Mouse (Mus musculus) MEL (cell line): ENCODE data around the gene Tgfbrap1. TPM values are rescaled to one million over a fixed set of nuclear protein-coding genes. Genes with fewer than 3 reads are reported as not detected.

Source experiments
- DNase-seq: peaks from one replicate; pipeline ENCODE4 v3.0.0; 2011; ENCODE audit warnings: low read depth, low spot score
- H3K27ac ChIP-seq: 2 replicates; pipeline ENCODE4 v1.5.1; 2012; ENCODE audit warnings: low read depth, mild to moderate bottlenecking, control low read depth, low read length, moderate library complexity; ENCODE audit not compliant: control insufficient read depth
- H3K27me3 ChIP-seq, 2 experiments: fragments of 150-350 bp in 1 of 2; sonication (generic) in 1 of 2; 2 replicates each; pipeline ENCODE4 v1.6.1; 2012; ENCODE audit warnings: low read length in 2 of 2, mild to moderate bottlenecking in 2 of 2, improper control_type of control experiment in 1 of 2, moderate library complexity in 1 of 2; ENCODE audit not compliant: insufficient read depth in 2 of 2, control insufficient read depth in 1 of 2
- H3K36me3 ChIP-seq, 2 experiments: 2 replicates each; pipeline ENCODE4 v1.6.1; 2012 to 2014; ENCODE audit warnings: low read length in 2 of 2, improper control_type of control experiment in 1 of 2, inconsistent platforms in 1 of 2, mild to moderate bottlenecking in 1 of 2; ENCODE audit not compliant: insufficient read depth in 2 of 2, control insufficient read depth in 1 of 2
- H3K4me1 ChIP-seq, 2 experiments: fragments of 150-350 bp in 1 of 2; sonication (generic) in 1 of 2; 2 replicates each; pipeline ENCODE4 v1.6.1; 2012; ENCODE audit warnings: low read length in 2 of 2, improper control_type of control experiment in 1 of 2, mild to moderate bottlenecking in 1 of 2; ENCODE audit not compliant: insufficient read depth in 2 of 2, control insufficient read depth in 1 of 2
- H3K4me3 ChIP-seq, 2 experiments: fragments of 150-350 bp in 1 of 2; sonication (generic) in 1 of 2; 2 replicates each; pipeline ENCODE4 v1.5.1; 2012; ENCODE audit warnings: low read depth in 2 of 2, low read length in 2 of 2, mild to moderate bottlenecking in 2 of 2, moderate library complexity in 2 of 2, control low read depth in 1 of 2, improper control_type of control experiment in 1 of 2; ENCODE audit not compliant: control insufficient read depth in 1 of 2, insufficient read depth in 1 of 2
- H3K79me2 ChIP-seq: 2 replicates; pipeline ENCODE4 v1.6.1; 2012; ENCODE audit warnings: mild to moderate bottlenecking, low read length, moderate library complexity; ENCODE audit not compliant: control insufficient read depth, poor library complexity, insufficient read depth
- H3K9ac ChIP-seq: 2 replicates; pipeline ENCODE4 v1.6.1; 2012; ENCODE audit warnings: low read depth, mild to moderate bottlenecking, control low read depth, low read length, moderate library complexity; ENCODE audit not compliant: control insufficient read depth, poor library complexity, severe bottlenecking
- H3K9me3 ChIP-seq: fragments of 150-350 bp; sonication (generic); replicated peaks from 2 replicates; pipeline ENCODE4 v1.6.1; 2012; ENCODE audit warnings: mild to moderate bottlenecking, low read length, improper control_type of control experiment, moderate library complexity; ENCODE audit not compliant: insufficient read depth
- CHD1 ChIP-seq: IDR thresholded peaks from 2 replicates; pipeline ENCODE4 v1.6.1; 2012; ENCODE audit warnings: low read depth, mild to moderate bottlenecking, inconsistent platforms, low read length, improper control_type of control experiment
- CHD2 ChIP-seq: IDR thresholded peaks from 2 replicates; pipeline ENCODE4 v1.6.1; 2011; ENCODE audit warnings: low read length, improper control_type of control experiment
- CTCF ChIP-seq, 3 experiments: IDR thresholded peaks in 2 of 3; conservative IDR thresholded peaks in 1 of 3; 2 replicates each; pipeline ENCODE4 v1.5.1; 2011 to 2012; ENCODE audit warnings: low read length in 3 of 3, low read depth in 2 of 3, mild to moderate bottlenecking in 2 of 3, improper control_type of control experiment in 1 of 3, inconsistent platforms in 1 of 3, mixed read lengths in 1 of 3, moderate library complexity in 1 of 3; ENCODE audit not compliant: control insufficient read depth in 1 of 3, insufficient read depth in 1 of 3, poor library complexity in 1 of 3, severe bottlenecking in 1 of 3
- E2F4 ChIP-seq: IDR thresholded peaks from 2 replicates; pipeline ENCODE4 v1.6.1; 2011; ENCODE audit warnings: low read depth, low read length, improper control_type of control experiment, borderline replicate concordance
- ELF1 ChIP-seq: IDR thresholded peaks from 2 replicates; pipeline ENCODE4 v1.6.1; 2014; ENCODE audit warnings: low read depth, mild to moderate bottlenecking, inconsistent platforms, low read length, improper control_type of control experiment, moderate library complexity
- EP300 ChIP-seq, 2 experiments: IDR thresholded peaks; 2 replicates each; pipeline ENCODE4 v1.6.1; 2011; ENCODE audit warnings: improper control_type of control experiment in 2 of 2, low read length in 2 of 2, low read depth in 1 of 2, mild to moderate bottlenecking in 1 of 2
- ETS1 ChIP-seq: IDR thresholded peaks from 2 replicates; pipeline ENCODE4 v1.6.1; 2012; ENCODE audit warnings: low read depth, mild to moderate bottlenecking, inconsistent platforms, low read length, improper control_type of control experiment, moderate library complexity
- HCFC1 ChIP-seq: IDR thresholded peaks from 2 replicates; pipeline ENCODE4 v1.6.1; 2012; ENCODE audit warnings: low read depth, mild to moderate bottlenecking, inconsistent platforms, low read length, improper control_type of control experiment, moderate library complexity
- KAT2A ChIP-seq: conservative IDR thresholded peaks from 2 replicates; pipeline ENCODE4 v1.6.1; 2012; ENCODE audit warnings: low read depth, low read length, improper control_type of control experiment, inconsistent platforms
- MAZ ChIP-seq: IDR thresholded peaks from 2 replicates; pipeline ENCODE4 v1.6.1; 2012; ENCODE audit warnings: low read depth, mild to moderate bottlenecking, inconsistent platforms, low read length, improper control_type of control experiment
- MEF2A ChIP-seq: IDR thresholded peaks from 2 replicates; pipeline ENCODE4 v1.6.1; 2014; ENCODE audit warnings: low read depth, mild to moderate bottlenecking, inconsistent platforms, low read length, improper control_type of control experiment; ENCODE audit not compliant: poor library complexity, insufficient replicate concordance, severe bottlenecking; ENCODE audit errors: extremely low read depth
- MXI1 ChIP-seq: IDR thresholded peaks from 2 replicates; pipeline ENCODE4 v1.6.1; 2011; ENCODE audit warnings: mild to moderate bottlenecking, low read depth, low read length, improper control_type of control experiment
- MYB ChIP-seq: IDR thresholded peaks from 2 replicates; pipeline ENCODE4 v1.6.1; 2011; ENCODE audit warnings: mild to moderate bottlenecking, low read depth, low read length, improper control_type of control experiment
- MYC ChIP-seq: IDR thresholded peaks from 2 replicates; pipeline ENCODE4 v1.6.1; 2011; ENCODE audit warnings: low read depth, mild to moderate bottlenecking, low read length, improper control_type of control experiment, moderate library complexity
- NRF1 ChIP-seq: IDR thresholded peaks from 2 replicates; pipeline ENCODE4 v1.6.1; 2014; ENCODE audit warnings: low read depth, mild to moderate bottlenecking, inconsistent platforms, low read length, improper control_type of control experiment, moderate library complexity; ENCODE audit not compliant: poor library complexity, insufficient read depth, severe bottlenecking
- RAD21 ChIP-seq: IDR thresholded peaks from 2 replicates; pipeline ENCODE4 v1.6.1; 2011; ENCODE audit warnings: mild to moderate bottlenecking, low read depth, low read length, improper control_type of control experiment
- RCOR1 ChIP-seq: IDR thresholded peaks from 2 replicates; pipeline ENCODE4 v1.6.1; 2012; ENCODE audit warnings: low read depth, mild to moderate bottlenecking, inconsistent platforms, low read length, improper control_type of control experiment
- SIN3A ChIP-seq: IDR thresholded peaks from 2 replicates; pipeline ENCODE4 v1.6.1; 2012; ENCODE audit warnings: low read length, improper control_type of control experiment, inconsistent platforms
- SMC3 ChIP-seq: IDR thresholded peaks from 2 replicates; pipeline ENCODE4 v1.6.1; 2011; ENCODE audit warnings: low read depth, low read length, improper control_type of control experiment
- TAL1 ChIP-seq: IDR thresholded peaks from 2 replicates; pipeline ENCODE4 v1.6.1; 2012; ENCODE audit warnings: mild to moderate bottlenecking, inconsistent platforms, low read length, moderate library complexity, mixed read lengths
- TBP ChIP-seq: IDR thresholded peaks from 2 replicates; pipeline ENCODE4 v1.8.0; 2011; ENCODE audit warnings: low read depth, low read length, improper control_type of control experiment
- TCF12 ChIP-seq: IDR thresholded peaks from 2 replicates; pipeline ENCODE4 v1.6.1; 2014; ENCODE audit warnings: low read depth, mild to moderate bottlenecking, inconsistent platforms, low read length, improper control_type of control experiment, moderate library complexity
- UBTF ChIP-seq: IDR thresholded peaks from 2 replicates; pipeline ENCODE4 v1.6.1; 2012; ENCODE audit warnings: low read depth, mild to moderate bottlenecking, inconsistent platforms, low read length, improper control_type of control experiment, moderate library complexity, borderline replicate concordance; ENCODE audit not compliant: insufficient read depth
- USF1 ChIP-seq: IDR thresholded peaks from 2 replicates; pipeline ENCODE4 v1.6.1; 2014; ENCODE audit warnings: low read depth, mild to moderate bottlenecking, inconsistent platforms, low read length, improper control_type of control experiment, moderate library complexity
- ZC3H11A ChIP-seq: IDR thresholded peaks from 2 replicates; pipeline ENCODE4 v1.6.1; 2012; ENCODE audit warnings: low read depth, mild to moderate bottlenecking, inconsistent platforms, low read length, improper control_type of control experiment
- ZKSCAN1 ChIP-seq: IDR thresholded peaks from 2 replicates; pipeline ENCODE4 v1.6.1; 2012; ENCODE audit warnings: low read depth, mild to moderate bottlenecking, inconsistent platforms, low read length, improper control_type of control experiment, moderate library complexity
- ZMIZ1 ChIP-seq: IDR thresholded peaks from 2 replicates; pipeline ENCODE4 v1.6.1; 2012; ENCODE audit warnings: low read depth, mild to moderate bottlenecking, inconsistent platforms, low read length, improper control_type of control experiment, moderate library complexity
- ZNF384 ChIP-seq: IDR thresholded peaks from 2 replicates; pipeline ENCODE4 v1.6.1; 2012; ENCODE audit warnings: low read depth, mild to moderate bottlenecking, inconsistent platforms, low read length, improper control_type of control experiment
- polyA plus RNA-seq, 2 experiments: library from polyadenylated mRNA; stranded (reverse) in 1 of 2; unstranded in 1 of 2; fragments of >175 nt in 1 of 2; fragments of >200 nt in 1 of 2; gene quantifications; 2 replicates each; pipeline versions ENCODE4 v1.2.1 to v1.2.4; 2012; ENCODE audit warnings: low replicate concordance in 2 of 2, low read depth in 1 of 2; ENCODE audit not compliant: insufficient read length in 2 of 2, insufficient read depth in 1 of 2, missing spikeins in 1 of 2
- total RNA-seq: library from RNA; depleted of rRNA; stranded (reverse); fragments of 300-350 nt; gene quantifications from 2 replicates; pipeline ENCODE4 v1.2.3, GENCODE M21; 2012

Tgfbrap1 gene
- total and polyA plus RNA-seq, 3 experiments: 9.2 to 17.6 TPM; not detected in 1

GRCm38 (mm10) chr1:43098031-43098984 is at the start of gene Tgfbrap1, which contains the start of gene AI597479 (continued):
- no peak for TF ChIP-seq MEF2A
- no peak for TF ChIP-seq ZNF384
- peak; percentile 85 for TF ChIP-seq MXI1
- no peak; the same call in 1 of the 2 replicates for TF ChIP-seq MAZ
- TF ChIP-seq CHD1: peak; percentile 93; the same call in 1 of the 2 replicates

- H3K27ac ChIP-seq: no peak overlapping the region
- no peaks in the 10 kb centered on the region for H3K36me3 ChIP-seq
- no peaks in the 10 kb centered on the region for H3K79me2 ChIP-seq
- H3K9me3 ChIP-seq: no peaks in the 10 kb centered on the region
- no peak for DNase-seq
- no peak overlapping the region for H3K4me3 ChIP-seq
- H3K4me1 ChIP-seq: no peaks in the 10 kb centered on the region
- peaks cover 0 to 1% of the 10 kb centered on the region in 2 experiments; a peak in 2 of 4 replicates for H3K27me3 ChIP-seq
- TF ChIP-seq MYB (no peak), TBP (no peak), ZMIZ1 (no peak), ZKSCAN1 (no peak), ZC3H11A (no peak), USF1 (no peak), KAT2A (no peak), RCOR1 (no peak)
- no peak overlapping the region for H3K9ac ChIP-seq
Measured at GRCm38 (mm10) chr1:43147474-43147873, 49.0 kb upstream of the Tgfbrap1 start.

- Histone ChIP-seq H3K27me3 (peaks cover 0 to 1% of the 10 kb centered on the region in 2 experiments; a peak in 2 of 4 replicates), H3K27ac (no peak overlapping the region), H3K4me1 (no peaks in the 10 kb centered on the region), H3K4me3 (no peak overlapping the region), H3K36me3 (no peaks in the 10 kb centered on the region), H3K9me3 (no peaks in the 10 kb centered on the region), H3K9ac (no peak overlapping the region), H3K79me2 (no peaks in the 10 kb centered on the region)
- TF ChIP-seq ZC3H11A (no peak), SMC3 (no peak), EP300 (IDR thresholded peaks at IDR 0.05; ENCODE audit: low read depth in 1 of 2, low read length in 2 of 2) (no peak), CTCF (IDR thresholded peaks at IDR 0.05 in 2 of 3, conservative IDR thresholded peaks at IDR 0.05 in 1 of 3; ENCODE audit: control insufficient read depth in 1 of 3, insufficient read depth in 1 of 3, low read depth in 2 of 3, low read length in 3 of 3, poor library complexity in 1 of 3, severe bottlenecking in 1 of 3) (no peak), CHD2 (no peak), MAZ (no peak), HCFC1 (no peak), UBTF (no peak), TAL1 (no peak), ZKSCAN1 (no peak), E2F4 (no peak), MYC (no peak), CHD1 (no peak), ETS1 (no peak), TCF12 (no peak), SIN3A (no peak), RAD21 (no peak), ZMIZ1 (no peak), NRF1 (no peak), ELF1 (no peak)
- no peak for DNase-seq
Measured at GRCm38 (mm10) chr1:43145388-43145787, 47.0 kb upstream of the Tgfbrap1 start.
